Mouse (Mus musculus) megakaryocyte, embryonic 14.5 days (primary cell): ENCODE data around the gene Speer4c.
"Not testable (repeated sequence)": the region's sequence is repeated elsewhere in the genome, so short reads cannot be mapped to it uniquely, and the experiment has no call there.

Experiments used
- FLI1 ChIP-seq: IDR thresholded peaks from 2 replicates; pipeline ENCODE4 v1.6.1; 2012; ENCODE audit warnings: low read length, inconsistent platforms, mixed read lengths
- GATA1 ChIP-seq: IDR thresholded peaks from 3 replicates; pipeline ENCODE4 v1.6.1; 2012; ENCODE audit warnings: mixed read lengths, low read length, inconsistent platforms, borderline replicate concordance

DNA sequence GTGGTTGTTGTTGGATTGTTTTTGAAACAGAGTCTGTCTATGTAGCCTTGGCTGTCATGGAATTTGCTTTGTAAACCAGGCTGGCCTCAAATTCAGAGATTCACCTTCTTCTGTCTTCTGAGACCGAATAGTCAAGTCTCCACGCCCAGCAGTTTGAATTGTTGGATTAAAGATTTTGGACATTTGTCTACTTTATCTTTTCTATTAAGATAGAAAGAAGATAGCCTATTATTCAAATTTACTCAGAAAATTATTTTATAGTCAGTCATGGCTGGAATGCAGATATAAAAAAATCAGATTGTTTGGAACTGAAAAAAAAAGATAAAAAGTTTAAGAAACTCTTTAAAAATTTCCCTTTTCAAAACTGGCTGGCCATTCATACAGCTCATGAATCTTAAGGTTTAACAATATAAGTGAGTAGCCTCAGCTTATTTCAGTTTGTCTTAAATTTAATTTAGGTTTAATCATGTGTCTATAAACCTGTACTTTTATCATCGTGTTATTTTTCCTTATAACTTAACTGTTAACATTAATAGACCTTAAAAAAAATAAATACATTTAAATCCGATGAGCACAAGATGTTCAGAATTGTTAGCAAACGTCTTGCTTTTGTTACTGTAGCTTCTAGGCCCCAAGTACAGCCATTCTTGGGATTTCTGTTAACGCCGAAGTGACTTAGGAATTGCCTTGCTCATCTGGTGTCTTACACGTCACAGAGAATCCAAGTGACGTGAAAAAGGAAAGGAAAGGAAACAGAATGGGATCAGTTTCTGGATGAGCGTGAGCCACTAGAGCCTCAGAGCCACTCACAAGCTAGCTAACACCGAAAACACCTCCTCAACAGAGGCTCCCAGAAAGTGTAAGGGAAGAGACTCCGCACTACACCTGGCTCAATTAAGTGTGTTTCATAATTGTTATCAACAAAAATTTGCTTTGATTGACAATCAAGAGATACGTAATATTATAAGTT, 33.8 kb downstream of the Speer4c start:
- TF ChIP-seq FLI1, GATA1: not testable (repeated sequence)
